Mouse (Mus musculus): ENCODE data around the gene Palb2.

GRCm38 (mm10) chr7:122180720-122181119, 47.9 kb upstream of the Palb2 start:
- TF ChIP-seq CTCF (IDR thresholded peaks at IDR 0.05; ENCODE audit: low read depth, low read length) (no peak), POLR2A (IDR thresholded peaks at IDR 0.05; ENCODE audit: extremely low read depth, insufficient read depth, low read length) (no peak)
